Mouse (Mus musculus) forebrain, embryonic 11.5 days (tissue): Measurements from ENCODE around the gene Gm21830. TPM values are rescaled to one million over a fixed set of nuclear protein-coding genes. Genes with fewer than 3 reads are reported as not detected.
"Not testable (repeated sequence)": the region's sequence is repeated elsewhere in the genome, so short reads cannot be mapped to it uniquely, and the experiment has no call there.

Experiments
- ATAC-seq: fragments of 200-750 bp; cut with Nextera tagmentation; replicated peaks from 2 replicates; pipeline ENCODE4 v1.8.0; 2017; ENCODE audit warnings: moderate TSS enrichment; ENCODE audit not compliant: low FRiP score
- DNase-seq: peaks from one replicate; pipeline ENCODE4 v3.0.0-alpha.2; 2017; ENCODE audit warnings: low spot score
- H3K27ac ChIP-seq: fragments of 300-500 bp; sonication (generic); 2 replicates; pipeline ENCODE4 v1.5.1; 2014; ENCODE audit warnings: low read depth, low read length
- H3K27me3 ChIP-seq: fragments of 300-500 bp; sonication (generic); 2 replicates; pipeline ENCODE4 v1.6.1; 2014; ENCODE audit warnings: mild to moderate bottlenecking, low read length, mixed read lengths; ENCODE audit not compliant: control insufficient read depth, insufficient read depth
- H3K36me3 ChIP-seq: fragments of 300-500 bp; sonication (generic); 2 replicates; pipeline ENCODE4 v1.6.1; 2014; ENCODE audit warnings: mild to moderate bottlenecking, low read length, moderate library complexity, mixed read lengths; ENCODE audit not compliant: control insufficient read depth, insufficient read depth
- H3K4me1 ChIP-seq: fragments of 300-500 bp; sonication (generic); replicated peaks from 2 replicates; pipeline ENCODE4 v1.6.1; 2014; ENCODE audit warnings: low read length, mixed read lengths; ENCODE audit not compliant: control insufficient read depth, insufficient read depth
- H3K4me2 ChIP-seq: fragments of 300-500 bp; sonication (generic); 2 replicates; pipeline ENCODE4 v1.6.1; 2014; ENCODE audit warnings: low read depth, mild to moderate bottlenecking, low read length, moderate library complexity, mixed read lengths; ENCODE audit not compliant: severe bottlenecking
- H3K4me3 ChIP-seq: fragments of 300-500 bp; sonication (generic); 2 replicates; pipeline ENCODE4 v1.5.1; 2014; ENCODE audit warnings: low read depth, low read length
- H3K9ac ChIP-seq: fragments of 300-500 bp; sonication (generic); 2 replicates; pipeline ENCODE4 v1.6.1; 2014; ENCODE audit warnings: low read length
- H3K9me3 ChIP-seq: fragments of 300-500 bp; sonication (generic); 2 replicates; pipeline ENCODE4 v1.6.1; 2016; ENCODE audit warnings: low read length, mixed read lengths; ENCODE audit not compliant: control insufficient read depth
- WGBS: fragments of 180-500 bp; shearing (Covaris S2); extraction: QIAGEN DNeasy Blood & Tissue Kit; methylation state at CpG from one replicate; pipeline ENCODE4 v1.1.7; 2014; 5-methylcytosine and 5-hydroxymethylcytosine counted together
- polyA plus RNA-seq: library from polyadenylated mRNA; unstranded; fragments of >200 nt; fragmentation: Nextera tagmentation; extraction: Ambion mirVana; gene quantifications from 2 replicates; pipeline ENCODE4 v1.2.1, GENCODE M21; 2014

The Gm21830 gene
- polyA plus RNA-seq, result not detected in 2 replicates

DNA sequence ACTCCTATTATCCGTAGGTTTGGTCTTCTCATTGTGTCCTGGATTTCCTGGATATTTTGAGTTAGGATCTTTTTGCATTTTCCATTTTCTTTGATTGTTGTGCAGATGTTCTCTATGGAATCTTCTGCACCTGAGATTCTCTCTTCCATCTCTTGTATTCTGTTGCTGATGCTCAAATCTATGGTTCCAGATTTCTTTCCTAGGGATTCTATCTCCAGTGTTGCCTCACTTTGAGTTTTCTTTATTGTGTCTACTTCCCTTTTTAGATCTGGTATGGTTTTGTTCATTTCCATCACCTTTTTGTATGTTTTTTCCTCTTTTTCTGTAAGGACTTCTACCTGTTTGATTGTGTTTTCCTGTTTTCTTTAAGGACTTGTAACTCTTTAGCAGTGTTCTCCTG lies at the start of gene Gm21830:
Gm21830 (plus strand) TSS at position 301 of the 400 bp plus-strand sequence.
- not testable (repeated sequence) for H3K27ac ChIP-seq, H3K27me3 ChIP-seq, H3K4me3 ChIP-seq, H3K9ac ChIP-seq, H3K36me3 ChIP-seq, H3K9me3 ChIP-seq, H3K4me2 ChIP-seq, ATAC-seq, DNase-seq, H3K4me1 ChIP-seq
- WGBS, result no CpG with 5 or more reads among the region's 1 CpGs

DNA sequence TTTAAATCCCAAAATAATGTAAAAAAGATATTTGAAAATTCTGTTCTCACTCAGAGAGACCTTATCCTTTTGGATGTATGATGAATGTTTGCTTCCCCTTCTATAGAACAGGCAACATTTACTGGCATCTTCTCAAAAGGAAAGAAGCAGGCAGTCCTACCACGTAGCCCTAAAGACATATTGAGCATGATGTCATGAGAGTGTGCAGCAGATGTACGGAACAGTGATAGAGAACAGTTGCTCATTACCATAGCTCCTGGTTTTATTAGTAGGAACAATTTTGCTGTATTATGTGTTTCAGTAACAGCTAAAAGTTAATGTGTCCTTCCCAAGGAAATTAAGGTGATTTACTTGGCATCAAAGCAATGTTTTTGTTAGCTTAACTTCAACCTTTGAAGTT lies 49.0 kb upstream of the Gm21830 start:
- Histone ChIP-seq H3K27me3 (no peaks in the 10 kb centered on the region), H3K9me3 (no peaks in the 10 kb centered on the region), H3K4me3 (no peak overlapping the region), H3K27ac (no peak overlapping the region), H3K4me1 (no peaks in the 10 kb centered on the region), H3K36me3 (no peaks in the 10 kb centered on the region), H3K4me2 (no peak overlapping the region), H3K9ac (no peak overlapping the region)
- WGBS, result 90% methylated on average over 2 of the region's 2 CpGs
- DNase-seq (no peak), ATAC-seq (no peak)

DNA sequence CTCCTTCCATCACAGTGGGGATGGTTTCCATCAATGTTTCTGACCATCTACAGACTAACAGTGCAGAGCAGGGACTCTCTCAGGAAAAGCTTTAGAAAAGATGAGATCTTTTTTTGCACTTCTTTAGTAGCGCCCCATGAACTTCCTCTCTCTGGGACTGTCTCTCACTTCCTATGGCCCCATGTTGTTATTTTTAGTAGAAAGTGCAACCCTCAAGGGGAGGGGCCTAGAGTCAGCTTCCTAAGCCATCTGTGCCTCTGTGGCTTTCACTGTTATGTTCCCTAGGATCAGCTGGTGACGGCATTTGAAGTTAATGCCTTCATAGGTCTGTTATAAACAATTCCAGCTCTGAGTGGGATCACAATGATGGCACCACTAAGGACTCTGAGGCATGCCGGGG lies 35.0 kb upstream of the Gm21830 start:
- H3K27ac ChIP-seq, result no peak overlapping the region
- no peak overlapping the region for H3K9ac ChIP-seq
- H3K36me3 ChIP-seq, result no peaks in the 10 kb centered on the region
- ATAC-seq (no peak), DNase-seq (no peak)
- no peak overlapping the region for H3K4me2 ChIP-seq
- H3K27me3 ChIP-seq, result no peaks in the 10 kb centered on the region
- H3K9me3 ChIP-seq, result no peaks in the 10 kb centered on the region
- 80% methylated on average over 3 of the region's 3 CpGs for WGBS
- no peak overlapping the region for H3K4me3 ChIP-seq
- H3K4me1 ChIP-seq, result no peaks in the 10 kb centered on the region

DNA sequence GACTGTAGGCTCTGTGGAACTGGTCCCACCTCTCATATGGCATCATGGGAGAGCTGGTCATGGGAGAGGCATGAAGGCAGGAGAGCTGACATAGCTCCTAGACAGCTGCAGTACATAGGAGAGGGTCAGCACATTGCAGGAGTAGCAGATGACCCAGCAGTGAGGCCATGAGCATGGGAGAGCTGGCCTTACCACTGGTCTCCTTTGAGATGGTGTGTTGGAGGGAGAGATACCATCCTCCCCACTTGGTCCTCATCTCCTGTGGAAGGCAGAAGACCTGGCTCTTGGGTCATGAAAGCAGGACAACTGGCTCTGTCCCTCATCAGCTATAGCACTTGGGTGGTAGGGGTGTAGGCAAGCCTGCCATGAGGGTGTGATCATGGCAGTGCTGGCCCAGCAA lies 7.3 kb downstream of the Gm21830 start:
- no peaks in the 10 kb centered on the region for H3K9me3 ChIP-seq
- ATAC-seq (no peak), DNase-seq (no peak)
- no peak overlapping the region for H3K27ac ChIP-seq
- H3K36me3 ChIP-seq, result no peaks in the 10 kb centered on the region
- H3K27me3 ChIP-seq, result no peaks in the 10 kb centered on the region
- no peaks in the 10 kb centered on the region for H3K4me1 ChIP-seq
- no peak overlapping the region for H3K9ac ChIP-seq
- H3K4me2 ChIP-seq, result no peak overlapping the region
- no peak overlapping the region for H3K4me3 ChIP-seq

DNA sequence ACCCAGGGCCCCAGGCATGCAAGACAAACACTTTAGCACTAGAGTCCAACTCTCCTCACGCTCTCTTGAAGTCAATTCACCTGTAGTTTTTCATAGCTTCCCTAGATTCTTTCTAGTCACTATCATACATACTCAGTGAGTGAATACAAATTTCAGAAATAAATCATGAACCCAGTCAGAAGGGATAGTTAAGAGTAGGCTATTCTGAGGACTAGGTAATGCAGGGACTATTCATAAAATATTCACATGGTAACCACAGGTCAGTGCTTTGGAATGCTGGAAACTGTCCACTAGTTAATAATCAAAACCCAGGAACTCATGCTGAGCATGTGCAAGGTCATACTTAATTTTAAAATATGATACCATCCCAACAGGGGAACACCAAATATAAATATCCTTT lies 9.3 kb downstream of the Gm21830 start:
- H3K9ac ChIP-seq, result no peak overlapping the region
- no peaks in the 10 kb centered on the region for H3K27me3 ChIP-seq
- no peaks in the 10 kb centered on the region for H3K9me3 ChIP-seq
- no peak overlapping the region for H3K4me3 ChIP-seq
- no peak overlapping the region for H3K4me2 ChIP-seq
- ATAC-seq, result no peak
- WGBS, result 86% methylated on average over 1 of the region's 1 CpGs
- no peaks in the 10 kb centered on the region for H3K4me1 ChIP-seq
- no peaks in the 10 kb centered on the region for H3K36me3 ChIP-seq
- no peak overlapping the region for H3K27ac ChIP-seq
- DNase-seq, result no peak

DNA sequence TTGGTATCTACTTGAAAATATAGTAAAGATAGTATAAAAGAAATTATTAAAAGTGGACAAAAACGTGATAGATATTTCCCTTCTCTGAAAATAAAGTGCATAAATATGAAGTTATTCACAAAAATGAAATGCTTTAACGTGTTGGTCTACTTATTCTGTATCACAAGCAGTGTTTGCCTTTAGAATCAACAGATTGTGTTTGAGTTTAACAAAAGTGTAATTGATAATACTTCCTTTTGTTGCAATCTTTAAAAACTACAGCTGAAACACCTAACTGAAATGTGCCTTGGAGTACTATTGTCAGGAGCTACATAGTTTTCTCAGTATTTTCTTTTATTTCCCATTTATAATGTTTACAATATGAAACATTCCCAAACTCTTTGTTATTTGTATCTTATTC lies 19.6 kb downstream of the Gm21830 start, which contains the start of gene Gm26727:
Gm26727 (minus strand) TSS at position 101 of the 400 bp plus-strand sequence.
- H3K4me2 ChIP-seq, result no peak within 1 kb of the TSS
- H3K9ac ChIP-seq, result no peak within 1 kb of the TSS
- no peak for DNase-seq
- 57% methylated on average over 2 of the region's 2 CpGs for WGBS
- no peaks in the 10 kb centered on the region for H3K9me3 ChIP-seq
- ATAC-seq, result no peak
- H3K4me3 ChIP-seq, result no peak within 1 kb of the TSS
- H3K36me3 ChIP-seq, result no peaks in the 10 kb centered on the region
- no peak within 1 kb of the TSS for H3K27ac ChIP-seq
- no peaks in the 10 kb centered on the region for H3K4me1 ChIP-seq
- no peaks in the 10 kb centered on the region for H3K27me3 ChIP-seq

DNA sequence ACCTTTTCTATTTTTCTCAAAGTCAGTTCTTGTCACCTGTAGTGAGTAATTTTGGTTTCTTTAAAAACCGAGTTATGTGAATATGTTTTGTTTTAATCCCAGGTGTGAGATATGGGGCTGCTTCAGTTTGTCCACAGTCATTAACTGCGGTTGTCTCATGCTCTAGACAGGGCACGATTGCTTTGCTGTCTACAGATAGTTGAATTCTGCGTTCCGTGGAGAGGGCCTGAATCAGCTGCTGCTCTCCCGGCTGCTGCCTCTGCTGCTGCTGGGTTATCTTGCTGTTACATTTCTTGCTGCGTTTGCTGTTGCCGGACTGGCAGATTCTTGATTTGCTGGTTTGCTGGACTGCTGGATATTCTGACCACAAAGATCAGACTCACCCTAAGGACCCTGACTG lies 24.8 kb downstream of the Gm21830 start:
- no peaks in the 10 kb centered on the region for H3K27me3 ChIP-seq
- H3K27ac ChIP-seq, result no peak overlapping the region
- DNase-seq (no peak), ATAC-seq (no peak)
- no peak overlapping the region for H3K9ac ChIP-seq
- H3K36me3 ChIP-seq, result no peaks in the 10 kb centered on the region
- 89% methylated on average over 8 of the region's 8 CpGs for WGBS
- no peaks in the 10 kb centered on the region for H3K4me1 ChIP-seq
- H3K4me2 ChIP-seq, result no peak overlapping the region
- no peak overlapping the region for H3K4me3 ChIP-seq
- no peaks in the 10 kb centered on the region for H3K9me3 ChIP-seq

DNA sequence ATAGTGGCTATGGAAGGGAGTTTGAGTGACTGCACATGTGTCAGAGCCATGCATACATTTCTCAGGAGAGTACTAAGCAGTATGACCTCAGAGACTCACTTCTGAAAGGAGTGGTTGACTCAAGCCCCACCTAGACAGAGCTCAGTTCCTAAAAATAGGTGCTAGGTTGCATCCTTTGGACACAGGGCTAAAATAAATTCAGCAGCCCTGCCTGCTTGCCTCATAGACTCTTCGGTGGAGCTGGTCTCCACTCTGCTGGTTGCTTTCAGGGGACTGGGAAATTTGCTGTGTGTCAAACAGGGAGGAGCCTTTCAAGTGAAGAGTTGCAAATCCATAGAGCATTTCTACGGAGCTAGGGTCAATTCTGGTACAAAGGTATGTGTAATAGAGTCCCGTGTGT lies 32.3 kb downstream of the Gm21830 start, which contains the start of gene Xirp2:
Xirp2 (plus strand) TSS at position 223 of the 400 bp plus-strand sequence.
- WGBS, result 83% methylated on average over 3 of the region's 3 CpGs
- no peaks in the 10 kb centered on the region for H3K27me3 ChIP-seq
- no peak within 1 kb of the TSS for H3K4me3 ChIP-seq
- H3K4me1 ChIP-seq, result no peaks in the 10 kb centered on the region
- DNase-seq (no peak), ATAC-seq (no peak)
- H3K27ac ChIP-seq, result no peak within 1 kb of the TSS
- H3K9me3 ChIP-seq, result no peaks in the 10 kb centered on the region
- no peaks in the 10 kb centered on the region for H3K36me3 ChIP-seq
- H3K9ac ChIP-seq, result no peak within 1 kb of the TSS
- H3K4me2 ChIP-seq, result no peak within 1 kb of the TSS

DNA sequence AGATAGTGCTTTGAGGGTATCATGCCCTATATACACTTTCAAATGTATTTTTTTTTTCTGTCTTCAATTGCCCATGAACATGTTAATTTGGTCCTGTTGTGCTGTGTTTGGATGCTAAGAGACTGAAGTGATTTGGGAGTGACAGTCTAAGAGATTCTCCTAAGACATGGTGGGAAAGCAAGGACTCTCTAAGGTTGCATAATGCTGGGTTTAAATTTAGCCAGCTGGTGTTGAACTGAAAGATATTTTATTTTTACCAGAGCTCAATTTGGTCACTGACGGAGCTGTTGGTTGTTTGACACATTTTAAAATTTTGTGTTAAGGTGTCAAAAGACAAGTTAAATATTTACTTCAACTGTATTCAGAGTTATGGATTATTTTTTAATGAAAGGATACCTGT lies 33.2 kb downstream of the Gm21830 start:
- Histone ChIP-seq H3K4me2 (no peak overlapping the region), H3K9me3 (no peaks in the 10 kb centered on the region), H3K36me3 (no peaks in the 10 kb centered on the region), H3K4me3 (no peak overlapping the region), H3K27me3 (no peaks in the 10 kb centered on the region), H3K9ac (no peak overlapping the region), H3K27ac (no peak overlapping the region), H3K4me1 (no peaks in the 10 kb centered on the region)
- 83% methylated on average over 1 of the region's 1 CpGs for WGBS
- ATAC-seq (no peak), DNase-seq (no peak)
